Mouse (Mus musculus) cortical plate, adult 2 months (tissue): ENCODE results near the gene Tcf3.

ENCODE experiments used
- CTCF ChIP-seq: fragments of 200-500 bp; IDR thresholded peaks from 2 replicates; pipeline ENCODE4 v1.5.1; 2011; ENCODE audit warnings: mild to moderate bottlenecking, control low read depth, low read length; ENCODE audit not compliant: insufficient read depth; ENCODE audit errors: extremely low read depth
- POLR2A ChIP-seq: fragments of 200-500 bp; IDR thresholded peaks from 2 replicates; pipeline ENCODE4 v1.6.1; 2011; ENCODE audit warnings: mild to moderate bottlenecking, low read length, control low read depth; ENCODE audit not compliant: insufficient read depth; ENCODE audit errors: extremely low read depth

- TF ChIP-seq POLR2A (no peak), CTCF (no peak)
These were observed 35.8 kb downstream of the Tcf3 start for GRCm38 (mm10) chr10:80397524-80398173.
